Mouse (Mus musculus) C3H10T1/2 (cell line): ENCODE results near the gene Gpatch2. TPM values are rescaled to one million over a fixed set of nuclear protein-coding genes. Genes with fewer than 3 reads are reported as not detected.

Experiments used
- polyA plus RNA-seq, 2 experiments: library from polyadenylated mRNA; unstranded; fragments of >200 nt; fragmentation: generic; extraction: Trizol; gene quantifications; one replicate each; pipeline ENCODE4 v1.2.1; 2012; ENCODE audit warnings: missing spikeins in 2 of 2

Gpatch2 gene
- 1 to 10 TPM in 1 of 2 experiments, under 1 TPM in 1; 0.37 to 3.3 TPM for polyA plus RNA-seq

DNA sequence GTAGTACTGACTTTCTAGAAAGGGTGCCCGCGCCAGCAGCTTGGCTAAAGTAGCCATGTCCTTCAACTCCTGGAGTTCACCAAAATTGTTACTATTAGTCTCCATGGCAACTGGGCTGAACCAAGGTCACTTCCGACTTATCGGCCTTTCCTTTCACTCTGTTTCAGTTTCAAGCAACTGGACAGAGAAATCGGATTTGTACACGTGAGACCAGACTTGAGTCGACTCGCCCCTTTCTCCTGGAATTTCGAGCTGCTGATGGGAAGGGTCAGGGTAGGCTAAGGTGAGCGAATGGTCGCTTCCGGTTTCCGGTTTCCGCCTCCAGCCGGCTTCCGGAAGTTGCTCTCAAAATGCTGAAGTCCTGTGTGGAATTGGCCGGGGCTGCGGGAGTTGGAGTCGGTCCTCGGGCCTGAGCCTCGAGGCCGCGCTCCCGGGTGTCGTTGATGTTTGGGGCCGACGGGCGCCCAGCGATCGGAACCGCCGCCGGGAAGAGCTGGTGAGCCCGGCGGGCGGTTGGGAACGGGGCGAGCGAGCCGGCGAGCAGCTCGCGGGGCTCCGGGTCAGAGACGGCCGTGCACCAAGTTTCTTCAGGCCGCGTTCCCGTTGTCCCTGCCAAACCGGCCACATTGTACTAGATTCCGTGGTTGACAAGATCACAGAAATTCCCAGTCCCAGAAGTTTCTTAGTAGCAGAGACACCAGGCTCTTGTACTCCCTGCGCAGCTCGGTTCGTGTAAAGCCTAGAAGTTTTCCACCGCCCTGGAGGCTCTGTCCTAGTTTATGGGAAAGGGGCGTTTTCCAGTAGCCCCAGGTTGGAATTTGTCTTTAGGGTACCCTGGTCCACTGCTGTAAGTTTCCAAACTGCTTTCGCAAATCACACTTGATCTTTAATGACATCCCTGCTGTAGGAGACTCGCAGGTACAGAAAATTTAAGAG lies at the start of gene Gpatch2, which contains the start of gene Spata17:
Gpatch2 (plus strand) TSS at position 328 of the 936 bp plus-strand sequence.
Spata17 (minus strand) TSS at position 285 of the 936 bp plus-strand sequence.

Other genes with a start within 250 kb of the Gpatch2 start
- not detected for gene D1Pas1, start 248.1 kb upstream of the Gpatch2 start, polyA plus RNA-seq
- under 1 TPM in 1 of 2 experiments, not detected in 1; 0.24 TPM for gene Spata17, start within 50 bp of the Gpatch2 start, polyA plus RNA-seq